Mouse (Mus musculus) lung, postnatal 0 days (tissue): ENCODE measurements around the gene Tmem80. TPM values are rescaled to one million over a fixed set of nuclear protein-coding genes. Genes with fewer than 3 reads are reported as not detected.

Experiments
- ATAC-seq: fragments of 200-750 bp; cut with Nextera tagmentation; 2 replicates; pipeline ENCODE4 v1.8.0; 2017; ENCODE audit warnings: moderate library complexity
- DNase-seq: peaks from one replicate; pipeline ENCODE4 v3.0.0-alpha.2; 2016; ENCODE audit warnings: low spot score
- H3K27ac ChIP-seq: fragments of 300-500 bp; sonication (generic); 2 replicates; pipeline ENCODE4 v1.5.1; 2014; ENCODE audit warnings: antibody characterized with exemption, mild to moderate bottlenecking, low read length, mixed read lengths
- H3K27me3 ChIP-seq: fragments of 300-500 bp; sonication (generic); replicated peaks from 2 replicates; pipeline ENCODE4 v1.6.1; 2014; ENCODE audit warnings: low read length, mixed read lengths; ENCODE audit not compliant: insufficient read depth
- H3K36me3 ChIP-seq: fragments of 300-500 bp; sonication (generic); 2 replicates; pipeline ENCODE4 v1.6.1; 2014; ENCODE audit warnings: low read length, mixed read lengths; ENCODE audit not compliant: insufficient read depth
- H3K4me1 ChIP-seq: fragments of 300-500 bp; sonication (generic); 2 replicates; pipeline ENCODE4 v1.6.1; 2014; ENCODE audit warnings: antibody characterized with exemption, low read depth, low read length, mixed read lengths; ENCODE audit not compliant: insufficient read depth
- H3K4me2 ChIP-seq: fragments of 300-500 bp; sonication (generic); replicated peaks from 2 replicates; pipeline ENCODE4 v1.6.1; 2014; ENCODE audit warnings: low read depth, mild to moderate bottlenecking, low read length, moderate library complexity, mixed read lengths
- H3K4me3 ChIP-seq: fragments of 300-500 bp; sonication (generic); 2 replicates; pipeline ENCODE4 v1.5.1; 2014; ENCODE audit warnings: low read depth, low read length
- H3K9ac ChIP-seq: fragments of 300-500 bp; sonication (generic); replicated peaks from 2 replicates; pipeline ENCODE4 v1.6.1; 2014; ENCODE audit warnings: low read depth, mild to moderate bottlenecking
- H3K9me3 ChIP-seq: fragments of 300-500 bp; sonication (generic); 2 replicates; pipeline ENCODE4 v1.6.1; 2016; ENCODE audit warnings: low read length, mixed read lengths
- CTCF ChIP-seq: IDR thresholded peaks from 2 replicates; pipeline ENCODE4 v1.5.1; 2016; ENCODE audit warnings: antibody characterized with exemption, mild to moderate bottlenecking
- EP300 ChIP-seq: IDR thresholded peaks from 2 replicates; pipeline ENCODE4 v1.6.1; 2016; ENCODE audit warnings: antibody characterized with exemption, mild to moderate bottlenecking, control low read depth
- WGBS: fragments of 180-500 bp; shearing (Covaris S2); extraction: QIAGEN DNeasy Blood & Tissue Kit; methylation state at CpG from one replicate; pipeline ENCODE4 v1.1.7; 2014; 5-methylcytosine and 5-hydroxymethylcytosine counted together
- polyA plus RNA-seq: library from polyadenylated mRNA; unstranded; fragments of >200 nt; fragmentation: Nextera tagmentation; extraction: Ambion mirVana; gene quantifications from 2 replicates; pipeline ENCODE4 v1.2.1, GENCODE M21; 2015

The Tmem80 gene
- polyA plus RNA-seq, 1 experiment from 2014 or later, result 34.7 TPM

DNA sequence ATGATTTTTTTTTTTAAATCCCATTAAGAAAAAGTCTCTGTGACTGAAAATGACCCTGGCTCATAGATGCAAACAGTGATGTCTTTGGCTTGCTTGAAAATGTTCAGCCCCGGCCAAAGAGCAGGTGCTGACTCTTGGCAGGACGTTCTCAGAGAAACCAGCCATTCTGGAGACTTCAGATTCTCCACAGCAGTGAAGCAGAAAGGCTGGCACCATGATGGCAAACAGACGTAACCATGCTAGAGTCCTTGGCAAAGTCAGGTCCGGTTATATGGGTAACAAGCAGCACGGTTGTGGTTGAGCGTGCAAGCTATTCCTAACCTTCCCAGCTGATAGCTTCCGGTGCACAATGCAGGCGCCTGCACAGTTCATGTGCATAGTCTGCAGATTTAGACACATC lies 28.4 kb upstream of the Tmem80 start:
- H3K4me1 ChIP-seq, result peaks cover under 1% of the 10 kb centered on the region; the same call in 1 of the 2 replicates
- DNase-seq, result no peak
- peaks cover 10% of the 10 kb centered on the region; the same call in 1 of the 2 replicates for H3K36me3 ChIP-seq
- no peaks in the 10 kb centered on the region for H3K9me3 ChIP-seq
- 87% methylated on average over 8 of the region's 8 CpGs for WGBS
- H3K9ac ChIP-seq, result no peak overlapping the region
- H3K27me3 ChIP-seq, result peaks cover 10% of the 10 kb centered on the region
- ATAC-seq, result no peak
- H3K27ac ChIP-seq, result no peak overlapping the region
- TF ChIP-seq EP300, result no peak
- no peak overlapping the region for H3K4me2 ChIP-seq
- H3K4me3 ChIP-seq, result no peak overlapping the region

- ATAC-seq (no peak), DNase-seq (no peak)
- Histone ChIP-seq H3K4me2 (no peak overlapping the region), H3K4me1 (no peaks in the 10 kb centered on the region), H3K36me3 (peaks cover 29% of the 10 kb centered on the region), H3K9me3 (no peaks in the 10 kb centered on the region), H3K27me3 (no peaks in the 10 kb centered on the region), H3K9ac (no peak overlapping the region), H3K4me3 (no peak overlapping the region), H3K27ac (no peak overlapping the region)
- TF ChIP-seq EP300, result no peak
- TF ChIP-seq CTCF, result no peak
- 93% methylated on average over 9 of the region's 9 CpGs for WGBS
Measured at GRCm38 (mm10) chr7:141301386-141301785, 26.2 kb upstream of the Tmem80 start.

DNA sequence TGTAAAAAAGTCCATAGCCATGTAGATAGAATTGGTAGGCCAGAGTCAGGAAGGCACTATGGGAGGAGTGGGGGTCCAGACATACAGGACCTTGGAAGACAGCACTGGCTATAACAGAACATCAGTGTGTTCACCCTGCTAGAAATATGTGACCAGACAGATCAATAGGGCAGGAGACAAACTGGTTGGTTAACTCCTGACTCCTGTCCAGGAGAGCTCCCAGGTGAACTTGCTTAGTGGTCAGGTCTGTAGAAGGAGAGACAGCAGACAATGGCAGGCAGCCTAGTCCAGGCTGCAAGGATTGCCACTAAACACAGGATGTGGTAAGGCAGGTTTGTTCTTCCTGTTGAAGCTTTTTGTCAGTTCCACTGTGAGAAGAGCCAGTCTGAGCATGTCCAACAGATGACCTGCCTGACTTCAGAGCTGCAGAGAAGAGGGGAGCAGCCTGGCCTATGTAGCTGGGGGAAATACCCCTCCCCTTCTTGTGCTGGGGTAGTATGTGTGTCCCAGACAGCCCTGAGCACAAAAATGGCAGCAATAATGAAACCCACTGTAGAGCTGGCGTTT lies 24.8 kb upstream of the Tmem80 start:
- no peaks in the 10 kb centered on the region for H3K27me3 ChIP-seq
- H3K4me3 ChIP-seq, result no peak overlapping the region
- no peak for DNase-seq
- peaks cover 29% of the 10 kb centered on the region for H3K36me3 ChIP-seq
- no peak for ATAC-seq
- no peaks in the 10 kb centered on the region for H3K4me1 ChIP-seq
- 95% methylated on average over 1 of the region's 1 CpGs for WGBS
- TF ChIP-seq CTCF, result no peak
- no peak for TF ChIP-seq EP300
- no peak overlapping the region for H3K27ac ChIP-seq
- no peak overlapping the region for H3K9ac ChIP-seq
- H3K9me3 ChIP-seq, result no peaks in the 10 kb centered on the region
- H3K4me2 ChIP-seq, result no peak overlapping the region

GRCm38 (mm10) chr7:141304537-141304936 lies 23.0 kb upstream of the Tmem80 start:
- Histone ChIP-seq H3K4me1 (no peaks in the 10 kb centered on the region), H3K9ac (no peak overlapping the region), H3K4me2 (no peak overlapping the region), H3K36me3 (peaks cover 34% of the 10 kb centered on the region), H3K9me3 (no peaks in the 10 kb centered on the region), H3K4me3 (no peak overlapping the region), H3K27ac (no peak overlapping the region), H3K27me3 (no peaks in the 10 kb centered on the region)
- DNase-seq (no peak), ATAC-seq (no peak)
- WGBS, result 86% methylated on average over 4 of the region's 4 CpGs
- TF ChIP-seq CTCF, result no peak
- TF ChIP-seq EP300, result no peak

DNA sequence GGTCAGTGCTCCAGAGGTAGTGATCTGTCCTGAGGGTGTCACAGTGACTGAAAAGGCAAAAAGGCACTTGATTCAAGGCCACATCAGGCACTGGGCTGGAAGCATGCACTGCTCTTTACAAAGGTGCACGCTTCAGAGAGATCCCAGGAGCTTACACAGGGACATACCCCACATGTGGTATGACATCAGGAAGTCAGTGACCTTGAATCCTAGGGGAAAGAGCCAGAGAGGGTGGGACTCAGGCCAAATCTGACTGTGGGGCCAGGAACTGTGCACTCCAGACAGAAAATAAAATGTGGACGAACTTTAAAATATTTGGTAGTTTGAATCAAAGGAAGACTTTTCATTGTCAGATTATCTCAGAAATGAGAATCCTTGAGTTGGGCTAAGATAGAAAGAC lies 13.1 kb upstream of the Tmem80 start:
- 89% methylated on average over 2 of the region's 2 CpGs for WGBS
- DNase-seq, result no peak
- no peak overlapping the region for H3K4me3 ChIP-seq
- no peaks in the 10 kb centered on the region for H3K27me3 ChIP-seq
- ATAC-seq, result no peak
- H3K4me1 ChIP-seq, result no peaks in the 10 kb centered on the region
- peaks cover 54% of the 10 kb centered on the region for H3K36me3 ChIP-seq
- no peak overlapping the region for H3K4me2 ChIP-seq
- H3K9ac ChIP-seq, result no peak overlapping the region
- no peak for TF ChIP-seq EP300
- TF ChIP-seq CTCF, result no peak
- no peaks in the 10 kb centered on the region for H3K9me3 ChIP-seq
- H3K27ac ChIP-seq, result no peak overlapping the region

GRCm38 (mm10) chr7:141315076-141315475 lies 12.5 kb upstream of the Tmem80 start:
- H3K36me3 ChIP-seq, result peaks cover 48% of the 10 kb centered on the region
- 85% methylated on average over 8 of the region's 8 CpGs for WGBS
- no peaks in the 10 kb centered on the region for H3K4me1 ChIP-seq
- H3K4me3 ChIP-seq, result no peak overlapping the region
- DNase-seq, result no peak
- H3K4me2 ChIP-seq, result no peak overlapping the region
- TF ChIP-seq CTCF (no peak), EP300 (no peak)
- no peak overlapping the region for H3K9ac ChIP-seq
- no peaks in the 10 kb centered on the region for H3K9me3 ChIP-seq
- no peaks in the 10 kb centered on the region for H3K27me3 ChIP-seq
- ATAC-seq, result no peak
- H3K27ac ChIP-seq, result no peak overlapping the region

- ATAC-seq (peak; percentile 49; the same call in 1 of the 2 replicates), DNase-seq (peak; percentile 33)
- Histone ChIP-seq H3K36me3 (peaks cover 43% of the 10 kb centered on the region), H3K27me3 (no peaks in the 10 kb centered on the region), H3K4me1 (no peaks in the 10 kb centered on the region), H3K27ac (no peak overlapping the region), H3K4me2 (no peak overlapping the region), H3K9ac (no peak overlapping the region), H3K4me3 (no peak overlapping the region), H3K9me3 (no peaks in the 10 kb centered on the region)
- TF ChIP-seq EP300 (no peak), CTCF (peak; percentile 68)
- 71% methylated on average over 5 of the region's 5 CpGs for WGBS
Measured at GRCm38 (mm10) chr7:141315974-141316373, 11.6 kb upstream of the Tmem80 start.
